Mouse (Mus musculus): ENCODE measurements around the gene Rptor. TPM values are rescaled to one million over a fixed set of nuclear protein-coding genes. Genes with fewer than 3 reads are reported as not detected.

The Rptor gene
- polyA plus RNA-seq, 1 experiment from 2014 or later: 12.7 TPM

DNA sequence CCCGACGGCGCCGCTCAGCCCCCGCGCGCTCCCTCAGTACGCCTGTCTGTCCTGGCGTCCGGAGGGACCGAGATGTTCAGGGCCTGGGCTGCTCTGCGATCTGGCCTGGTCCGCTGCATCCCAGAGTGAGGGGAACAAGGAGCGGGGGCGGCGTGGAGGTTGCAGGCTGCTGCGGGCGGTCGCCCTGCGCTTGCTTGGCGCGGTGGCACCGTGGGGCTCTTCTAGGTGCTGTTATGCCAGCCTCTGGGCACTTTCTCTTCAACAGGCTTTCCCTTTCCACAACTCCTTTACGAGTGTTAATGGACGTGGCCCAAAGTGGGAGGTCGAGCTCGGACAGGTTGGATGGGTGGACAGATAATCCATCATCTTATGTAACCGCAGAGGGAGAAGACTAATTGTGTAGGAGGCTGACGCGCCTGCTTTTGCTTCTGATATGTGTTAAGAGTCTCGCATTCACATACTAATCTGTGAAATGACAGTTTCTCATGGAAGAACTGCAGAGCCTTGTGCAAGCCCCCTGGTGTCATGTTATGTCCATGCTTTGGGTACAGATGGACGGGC is 340.8 kb downstream of the Rptor start:
- Histone ChIP-seq H3K36me3 (ENCODE audit: control insufficient read depth, insufficient read depth, low read length) (no peaks in the 10 kb centered on the region), H3K4me2 (replicated peaks; ENCODE audit: low read depth, low read length) (peak overlapping the region; percentile 99), H3K4me1 (ENCODE audit: control insufficient read depth, insufficient read depth, low read length) (peaks cover 52% of the 10 kb centered on the region), H3K27me3 (ENCODE audit: control insufficient read depth, insufficient read depth, low read length) (no peaks in the 10 kb centered on the region), H3K9me3 (ENCODE audit: control insufficient read depth, low read depth, low read length) (no peaks in the 10 kb centered on the region), H3K4me3 (ENCODE audit: low read depth, low read length) (peak overlapping the region; percentile 76), H3K27ac (ENCODE audit: low read length) (peak overlapping the region; percentile 39; the same call in 1 of the 2 replicates), H3K9ac (replicated peaks; ENCODE audit: low read depth, low read length) (peak overlapping the region; percentile 74)
- no peak for ATAC-seq (ENCODE audit: insufficient number of reproducible peaks, insufficient read depth, low FRiP score, low read depth)
- WGBS: 2% methylated on average over 32 of the region's 32 CpGs

DNA sequence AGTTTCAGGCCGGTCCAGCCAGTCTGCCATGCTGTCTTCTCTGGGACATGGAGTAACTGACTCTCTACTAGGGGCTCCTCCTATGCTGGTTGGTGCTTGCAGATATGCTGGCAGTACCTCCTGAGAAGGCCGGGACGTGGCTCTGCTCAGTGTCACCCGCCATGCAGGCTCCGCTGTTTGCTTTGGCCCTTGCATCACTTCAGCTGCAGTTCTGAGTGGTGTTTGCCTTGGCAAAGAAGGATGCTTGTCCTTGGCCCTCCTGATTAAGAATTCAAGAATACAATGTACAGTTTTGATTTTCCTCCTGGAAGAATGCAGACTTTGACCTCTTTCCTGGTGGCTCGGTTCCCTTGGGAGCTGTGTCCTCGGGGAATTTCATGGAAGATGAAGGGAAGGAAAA is 342.6 kb downstream of the Rptor start:
- no peaks in the 10 kb centered on the region for H3K36me3 ChIP-seq (ENCODE audit: control insufficient read depth, insufficient read depth, low read length)
- H3K9me3 ChIP-seq (ENCODE audit: control insufficient read depth, low read depth, low read length): no peaks in the 10 kb centered on the region
- no peak overlapping the region for H3K9ac ChIP-seq (replicated peaks; ENCODE audit: low read depth, low read length)
- H3K4me1 ChIP-seq (ENCODE audit: control insufficient read depth, insufficient read depth, low read length): peaks cover 38% of the 10 kb centered on the region
- WGBS: 62% methylated on average over 7 of the region's 7 CpGs
- H3K27ac ChIP-seq (ENCODE audit: low read length): no peak overlapping the region
- H3K4me2 ChIP-seq (replicated peaks; ENCODE audit: low read depth, low read length): peak overlapping the region; percentile 99; the same call in 1 of the 2 replicates
- ATAC-seq (ENCODE audit: insufficient number of reproducible peaks, insufficient read depth, low FRiP score, low read depth): no peak
- no peaks in the 10 kb centered on the region for H3K27me3 ChIP-seq (ENCODE audit: control insufficient read depth, insufficient read depth, low read length)
- no peak overlapping the region for H3K4me3 ChIP-seq (ENCODE audit: low read depth, low read length)

DNA sequence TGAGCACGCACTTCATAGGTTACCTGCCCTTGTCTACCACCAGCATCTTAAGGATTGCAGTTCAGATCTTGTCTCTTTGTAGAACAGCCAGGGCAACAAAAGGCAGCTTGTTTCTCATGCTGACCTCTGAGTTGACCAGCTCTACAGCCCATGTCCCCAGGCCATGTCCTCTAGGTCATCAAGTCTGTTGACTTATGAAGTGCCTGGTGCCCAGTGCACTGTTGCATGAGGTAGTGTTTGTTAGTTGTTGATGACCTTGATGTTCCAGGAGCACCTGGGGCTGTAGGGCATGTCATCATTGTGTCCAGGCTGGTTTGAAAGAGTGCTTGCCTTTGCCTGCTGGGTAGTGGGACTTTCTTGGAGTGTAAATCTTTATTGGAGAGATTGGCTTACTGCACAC is 344.7 kb downstream of the Rptor start:
- no peaks in the 10 kb centered on the region for H3K27me3 ChIP-seq (ENCODE audit: control insufficient read depth, insufficient read depth, low read length)
- no peaks in the 10 kb centered on the region for H3K36me3 ChIP-seq (ENCODE audit: control insufficient read depth, insufficient read depth, low read length)
- no peak overlapping the region for H3K4me2 ChIP-seq (replicated peaks; ENCODE audit: low read depth, low read length)
- WGBS: 95% methylated on average over 1 of the region's 1 CpGs
- H3K9ac ChIP-seq (replicated peaks; ENCODE audit: low read depth, low read length): no peak overlapping the region
- no peak overlapping the region for H3K27ac ChIP-seq (ENCODE audit: low read length)
- peaks cover 26% of the 10 kb centered on the region for H3K4me1 ChIP-seq (ENCODE audit: control insufficient read depth, insufficient read depth, low read length)
- H3K9me3 ChIP-seq (ENCODE audit: control insufficient read depth, low read depth, low read length): no peaks in the 10 kb centered on the region
- H3K4me3 ChIP-seq (ENCODE audit: low read depth, low read length): no peak overlapping the region
- ATAC-seq (ENCODE audit: insufficient number of reproducible peaks, insufficient read depth, low FRiP score, low read depth): no peak

DNA sequence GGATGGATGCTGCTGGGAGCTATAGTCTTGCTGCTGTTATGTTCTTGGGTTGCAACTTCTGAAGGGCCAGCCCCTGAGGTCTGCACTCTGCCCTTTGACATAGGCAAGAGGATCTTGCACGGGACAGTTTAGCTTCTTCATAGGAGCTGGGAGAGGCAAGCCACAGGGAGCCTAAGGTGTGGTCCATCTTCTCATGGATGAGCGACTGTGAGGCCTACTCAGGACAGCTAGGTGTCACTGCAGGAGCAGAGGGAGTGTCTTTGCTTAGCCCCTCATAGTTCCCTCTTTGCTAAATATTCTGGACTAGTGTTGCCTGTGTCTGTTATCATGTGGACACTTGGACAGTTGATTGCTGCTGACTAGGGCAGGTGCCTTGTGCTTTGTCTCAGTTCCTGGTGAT is 345.2 kb downstream of the Rptor start:
- no peak for ATAC-seq (ENCODE audit: insufficient number of reproducible peaks, insufficient read depth, low FRiP score, low read depth)
- Histone ChIP-seq H3K4me2 (replicated peaks; ENCODE audit: low read depth, low read length) (no peak overlapping the region), H3K27me3 (ENCODE audit: control insufficient read depth, insufficient read depth, low read length) (no peaks in the 10 kb centered on the region), H3K27ac (ENCODE audit: low read length) (no peak overlapping the region), H3K9me3 (ENCODE audit: control insufficient read depth, low read depth, low read length) (no peaks in the 10 kb centered on the region), H3K4me3 (ENCODE audit: low read depth, low read length) (no peak overlapping the region), H3K36me3 (ENCODE audit: control insufficient read depth, insufficient read depth, low read length) (no peaks in the 10 kb centered on the region), H3K4me1 (ENCODE audit: control insufficient read depth, insufficient read depth, low read length) (peaks cover 30% of the 10 kb centered on the region), H3K9ac (replicated peaks; ENCODE audit: low read depth, low read length) (no peak overlapping the region)
- 56% methylated on average over 2 of the region's 2 CpGs for WGBS

DNA sequence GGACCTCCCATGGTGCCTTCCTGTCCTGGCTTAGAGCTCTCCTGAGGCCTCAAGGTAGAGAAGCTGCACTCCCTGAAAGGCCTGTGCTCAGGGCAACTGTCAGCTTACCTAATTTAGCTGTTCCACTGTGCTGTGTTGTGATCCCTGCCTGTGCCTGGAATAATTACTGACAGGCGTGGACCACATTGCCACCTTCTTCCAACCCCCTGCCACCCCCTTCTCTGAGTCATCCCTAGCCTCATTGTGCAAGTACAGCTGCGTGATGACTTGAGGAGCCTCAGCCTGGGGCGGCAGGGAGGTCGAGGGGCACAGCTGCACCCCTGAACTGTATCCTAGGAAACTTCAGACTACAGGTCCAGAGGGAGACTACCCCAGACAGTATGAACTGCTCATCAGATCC is 345.6 kb downstream of the Rptor start:
- WGBS: 65% methylated on average over 4 of the region's 4 CpGs
- Histone ChIP-seq H3K27ac (ENCODE audit: low read length) (no peak overlapping the region), H3K9ac (replicated peaks; ENCODE audit: low read depth, low read length) (no peak overlapping the region), H3K4me2 (replicated peaks; ENCODE audit: low read depth, low read length) (no peak overlapping the region), H3K4me3 (ENCODE audit: low read depth, low read length) (no peak overlapping the region), H3K27me3 (ENCODE audit: control insufficient read depth, insufficient read depth, low read length) (no peaks in the 10 kb centered on the region), H3K9me3 (ENCODE audit: control insufficient read depth, low read depth, low read length) (no peaks in the 10 kb centered on the region), H3K36me3 (ENCODE audit: control insufficient read depth, insufficient read depth, low read length) (no peaks in the 10 kb centered on the region), H3K4me1 (ENCODE audit: control insufficient read depth, insufficient read depth, low read length) (peaks cover 33% of the 10 kb centered on the region)
- ATAC-seq (ENCODE audit: insufficient number of reproducible peaks, insufficient read depth, low FRiP score, low read depth): no peak

DNA sequence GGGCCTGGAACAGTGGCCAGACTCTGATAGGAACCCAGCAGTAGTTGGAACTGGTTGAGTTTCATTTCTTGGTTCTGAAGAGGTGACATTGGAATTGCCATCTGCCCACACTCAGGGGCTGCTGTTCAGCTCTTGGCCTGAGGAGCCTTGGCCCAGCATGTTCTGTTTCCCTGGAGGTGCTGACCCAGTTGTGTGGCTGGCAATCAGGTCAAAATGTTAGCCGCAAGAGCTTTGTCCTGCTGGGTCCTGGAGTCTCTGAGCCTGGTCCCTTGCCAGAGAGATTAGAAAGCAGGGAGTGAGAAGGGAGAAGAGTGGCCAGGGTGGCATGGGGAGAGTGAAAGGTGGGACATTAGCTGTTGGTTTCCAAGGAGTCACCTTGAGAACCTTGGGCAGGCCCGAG is 346.1 kb downstream of the Rptor start:
- Histone ChIP-seq H3K9ac (replicated peaks; ENCODE audit: low read depth, low read length) (no peak overlapping the region), H3K4me1 (ENCODE audit: control insufficient read depth, insufficient read depth, low read length) (peaks cover 33% of the 10 kb centered on the region), H3K4me3 (ENCODE audit: low read depth, low read length) (no peak overlapping the region), H3K27ac (ENCODE audit: low read length) (no peak overlapping the region), H3K36me3 (ENCODE audit: control insufficient read depth, insufficient read depth, low read length) (no peaks in the 10 kb centered on the region), H3K9me3 (ENCODE audit: control insufficient read depth, low read depth, low read length) (no peaks in the 10 kb centered on the region), H3K27me3 (ENCODE audit: control insufficient read depth, insufficient read depth, low read length) (no peaks in the 10 kb centered on the region), H3K4me2 (replicated peaks; ENCODE audit: low read depth, low read length) (no peak overlapping the region)
- WGBS: 94% methylated on average over 2 of the region's 2 CpGs
- no peak for ATAC-seq (ENCODE audit: insufficient number of reproducible peaks, insufficient read depth, low FRiP score, low read depth)

Other genes starting within 250 kb of the Rptor start
- gene Sgsh, start 247.4 kb upstream of the Rptor start, polyA plus RNA-seq (2014; fragmentation: Nextera tagmentation; extraction: Ambion mirVana): 5.8 and 8.8 TPM in 2 replicates
- 9.0 and 11.8 TPM in 2 replicates for gene Slc26a11, start 247.3 kb upstream of the Rptor start, polyA plus RNA-seq (2014; fragmentation: Nextera tagmentation; extraction: Ambion mirVana)
- 11.1 and 13.5 TPM in 2 replicates for gene Rnf213, start 209.8 kb upstream of the Rptor start, polyA plus RNA-seq (2014; fragmentation: Nextera tagmentation; extraction: Ambion mirVana)
- 15.7 and 17.0 TPM in 2 replicates for gene Endov, start 111.6 kb upstream of the Rptor start, polyA plus RNA-seq (2014; fragmentation: Nextera tagmentation; extraction: Ambion mirVana)
- 0.29 and 0.59 TPM in 2 replicates for gene Nptx1, start 55.2 kb upstream of the Rptor start, polyA plus RNA-seq (2014; fragmentation: Nextera tagmentation; extraction: Ambion mirVana)